Mouse (Mus musculus) stomach, adult 2 months (tissue): ENCODE results near the gene Tspan14. TPM values are rescaled to one million over a fixed set of nuclear protein-coding genes. Genes with fewer than 3 reads are reported as not detected.

Experiments used
- polyA plus RNA-seq: library from polyadenylated mRNA; depleted of rRNA; stranded (reverse); fragments of >200 nt; gene quantifications from 2 replicates; pipeline ENCODE4 v1.2.3, GENCODE M21; 2012; rRNA removed

Tspan14 gene
- 22.8 and 28.0 TPM in 2 replicates for polyA plus RNA-seq

DNA sequence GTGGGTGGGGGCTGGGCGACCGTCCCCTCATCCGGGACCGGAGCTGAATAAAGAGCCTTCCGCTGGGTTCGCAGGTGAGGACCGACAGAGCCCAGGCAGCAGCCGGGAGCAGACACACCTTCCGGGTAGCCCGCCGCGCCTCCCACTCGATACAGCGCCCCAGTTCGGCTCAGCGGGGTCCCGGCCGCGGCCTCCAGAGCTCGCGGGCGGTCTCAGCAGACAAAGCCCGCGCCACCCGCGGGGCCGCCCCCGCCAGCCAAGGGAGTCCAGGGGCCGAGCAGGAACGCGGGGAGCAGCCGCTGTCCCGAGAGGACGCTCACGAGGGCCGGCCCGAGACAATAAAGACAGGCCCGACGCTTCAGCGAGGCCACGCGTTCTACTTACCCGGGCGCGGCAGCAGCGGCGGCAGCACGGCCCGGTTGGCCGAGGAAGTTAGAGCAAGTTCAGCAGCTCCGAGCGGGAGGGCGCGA is at the start of gene Tspan14:
TSS of gene Tspan14 (minus strand) at position 416 of the 470 bp plus-strand sequence.

DNA sequence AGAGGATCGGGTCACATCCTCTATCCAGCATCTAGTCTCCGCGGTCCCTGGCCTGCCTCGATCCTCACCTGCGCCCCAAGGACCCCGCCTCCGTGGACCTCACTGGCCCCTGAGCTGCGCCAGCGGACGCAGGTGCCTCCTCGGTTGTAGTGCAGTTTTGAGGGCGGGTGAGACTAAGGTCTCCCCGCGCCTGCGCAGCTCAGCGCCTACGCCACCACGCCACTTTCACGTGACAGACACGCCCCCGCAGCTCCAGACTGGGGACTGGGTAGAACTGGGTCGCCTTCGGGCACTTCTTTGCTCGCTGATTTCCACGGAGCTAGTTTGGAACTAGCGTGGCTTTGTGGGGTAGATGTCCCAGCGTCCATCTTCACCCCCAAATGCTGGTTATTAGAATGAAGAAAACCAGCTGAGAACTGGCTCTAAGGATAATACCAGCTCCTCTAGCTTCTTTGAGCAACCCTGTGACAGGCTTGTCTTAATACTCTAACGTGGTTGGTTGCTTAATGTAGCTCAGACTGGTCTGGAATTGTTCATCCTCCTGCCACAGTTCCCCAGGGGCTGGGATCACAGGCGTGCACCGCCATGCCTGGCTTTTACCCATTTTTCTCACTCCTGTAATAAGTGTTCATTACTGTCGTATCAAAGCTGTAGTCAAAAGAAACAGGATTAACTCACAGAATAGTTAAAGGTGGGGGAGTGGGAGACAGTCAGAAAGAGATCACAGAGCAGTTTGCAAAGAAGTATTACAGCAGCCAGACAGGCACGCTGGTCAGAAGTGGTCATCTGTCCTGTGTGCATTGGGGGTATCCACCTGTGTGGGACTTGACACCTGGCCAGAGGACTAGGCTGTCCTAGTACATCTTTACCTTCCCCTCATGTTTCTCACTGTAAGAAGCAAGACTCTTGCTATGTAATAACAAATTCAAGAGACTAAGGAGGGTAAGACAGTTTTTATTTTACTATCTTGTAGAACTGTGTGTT is 47.3 kb upstream of the Tspan14 start, which contains the start of gene Fam213a:
TSS of gene Fam213a (minus strand) at position 159 of the 984 bp plus-strand sequence.

DNA sequence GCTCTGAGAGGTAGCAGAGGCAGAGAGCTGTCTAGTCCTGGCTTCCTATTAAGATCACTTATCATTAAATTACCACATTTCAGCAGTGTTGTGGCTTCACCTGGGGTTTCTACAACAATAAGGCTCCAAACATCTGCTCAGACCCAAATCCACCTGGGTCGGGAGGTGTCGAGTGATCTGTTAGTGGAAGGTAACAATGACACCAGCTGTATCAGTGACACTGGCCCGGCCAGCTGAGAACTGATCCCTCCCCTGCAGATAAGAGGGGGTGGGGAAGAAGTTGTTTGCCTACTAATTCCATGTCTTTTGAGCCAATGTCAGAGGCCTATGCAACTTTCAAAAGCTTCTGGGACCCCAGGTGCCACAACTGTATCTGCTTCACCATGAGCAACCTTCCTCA is 73.4 kb downstream of the Tspan14 start, which contains the start of gene Sh2d4b:
TSS of gene Sh2d4b (minus strand) at position 71 of the 400 bp plus-strand sequence.

Other genes with a start within 250 kb of the Tspan14 start
- gene Sh2d4b, start 73.5 kb downstream of the Tspan14 start, polyA plus RNA-seq: 0.03 TPM in 1 of 2 replicates, not detected in the other
- gene Fam213a, start 47.0 kb upstream of the Tspan14 start, polyA plus RNA-seq: 3.7 and 4.7 TPM in 2 replicates
- not detected in 2 replicates for gene Dydc2, start 102.4 kb upstream of the Tspan14 start, polyA plus RNA-seq
- not detected in 2 replicates for gene Dydc1, start 106.1 kb upstream of the Tspan14 start, polyA plus RNA-seq
- 0.09 and 0.13 TPM in 2 replicates for gene Mat1a, start 138.2 kb upstream of the Tspan14 start, polyA plus RNA-seq
- not detected in 2 replicates for gene Sftpa1, start 165.0 kb upstream of the Tspan14 start, polyA plus RNA-seq
- not detected in 2 replicates for gene Mbl1, start 184.7 kb upstream of the Tspan14 start, polyA plus RNA-seq
- gene Sftpd, start 218.3 kb upstream of the Tspan14 start, polyA plus RNA-seq: 0.05 and 0.09 TPM in 2 replicates